Mouse (Mus musculus): ENCODE measurements around the gene Cuedc1.

- TF ChIP-seq CTCF (conservative IDR thresholded peaks at IDR 0.05; ENCODE audit: low read length) = no peak
- no peak for TF ChIP-seq POU5F1 (IDR thresholded peaks at IDR 0.05; ENCODE audit: borderline replicate concordance, low read length)
Measured at GRCm38 (mm10) chr11:88089150-88089549, 8.7 kb upstream of the Cuedc1 start.

All from E14TG2a.4 (cell line).